8 mouse cellular contexts compared by ENCODE assay signal in the genomic region with DNA sequence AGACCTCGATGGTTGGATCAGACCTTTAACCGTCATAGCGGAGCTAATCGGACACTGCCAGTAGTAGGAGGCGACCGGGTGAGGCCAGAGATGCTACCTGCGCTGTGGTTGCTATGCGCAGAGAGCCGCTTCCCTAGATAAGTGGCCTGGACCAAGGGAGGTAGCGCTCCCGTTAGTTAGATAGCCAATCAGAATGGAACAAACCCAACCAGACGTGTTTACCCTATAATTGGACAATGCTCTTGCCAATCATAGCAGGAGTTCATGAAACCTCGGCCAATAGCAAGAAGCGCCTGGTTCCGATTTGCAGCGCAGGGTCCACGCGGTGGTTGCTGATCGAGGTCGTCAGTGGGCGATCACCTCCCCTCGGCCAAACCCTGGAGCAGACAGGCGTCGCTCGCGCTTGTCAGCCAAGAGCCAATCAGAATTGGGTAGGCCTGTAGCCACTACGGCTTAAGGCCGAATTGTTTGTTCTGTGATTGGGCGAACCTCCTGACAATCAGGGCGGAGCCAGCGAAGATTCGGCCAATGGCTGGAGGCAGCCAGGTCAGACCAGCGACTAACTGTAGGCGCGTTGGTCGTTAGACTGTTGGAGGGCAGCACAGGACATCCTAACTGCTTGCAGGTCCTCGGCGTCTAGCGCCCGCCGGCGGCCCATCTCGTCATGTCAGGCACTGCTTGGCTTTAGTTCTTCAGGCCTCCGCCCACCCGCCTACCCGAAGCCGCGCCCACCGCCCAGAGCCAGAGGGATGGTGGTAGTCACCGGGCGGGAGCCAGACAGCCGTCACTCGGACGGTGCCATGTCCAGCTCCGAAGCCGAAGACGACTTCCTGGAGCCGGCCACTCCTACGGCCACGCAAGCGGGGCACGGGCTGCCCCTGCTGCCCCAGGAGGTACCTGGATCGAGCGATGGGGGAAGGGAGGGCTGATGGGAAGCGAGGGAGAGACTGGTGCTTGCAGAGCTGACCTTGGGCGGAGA. TPM values are rescaled to one million over a fixed set of nuclear protein-coding genes. Genes with fewer than 3 reads are reported as not detected.
A peak's percentile ranks its signal among the peaks of the same experiment; 100 is the strongest.
DNase-seq lines count a peak whose midpoint lies in the region; ATAC-seq and TF ChIP-seq lines count a peak whose summit lies in the region.

TSS of gene Kctd7 (plus strand) at position 528 of the 979 bp plus-strand sequence.

- in situ Hi-C loops in Patski (cut with MboI; ENCODE audit: low pct_unique_long_range_greater_than_20kb), result no loop called here

- H3K4me2 ChIP-seq in hindbrain, embryonic 13.5 days, result peak within 1 kb of the TSS; percentile 79

- DNase-seq in Patski (ENCODE audit: low read depth, low spot score), result peak; percentile 96
- DNase-seq in cerebellum, postnatal 14 days, result peak; percentile 97
- peak; percentile 96 to 98 for DNase-seq in frontal cortex, postnatal 14 days (ENCODE audit: low spot score in 2 of 2)
- peak; percentile 86 for DNase-seq in layer of hippocampus, postnatal 25 days (ENCODE audit: extremely low spot score in 1 of 2, low spot score in 1 of 2)
- DNase-seq in lung, postnatal 25 days (ENCODE audit: low spot score), result peak; percentile 99
- DNase-seq in retina, embryonic 14.5 days (ENCODE audit: low spot score), result peak; percentile 98
- peak; percentile 91 for DNase-seq in thymus, postnatal 4 days

- CTCF ChIA-PET in Patski (lab: Charles Lee), result interaction anchor here (0.8 to 1.4 kb wide), 2 partner anchors 10 to 19 kb away, joined by 3 to 6 read pairs; no protein-coding TSS in a partner anchor

- WGBS in hindbrain, embryonic 13.5 days, result under 1% methylated on average over 66 of the region's 66 CpGs

- POLR2A ChIA-PET in Patski (lab: Charles Lee), result no interaction called here

- peak within 1 kb of the TSS; percentile 84 for H3K9ac ChIP-seq in hindbrain, embryonic 13.5 days

- H3K4me3 ChIP-seq in hindbrain, embryonic 13.5 days, result peak within 1 kb of the TSS; percentile 67

- ATAC-seq in Patski, result peak; percentile 99
- peak; percentile 97 for ATAC-seq in hindbrain, embryonic 13.5 days (ENCODE audit: low FRiP score)

- peaks cover 31% of the 10 kb centered on the region for H3K4me1 ChIP-seq in hindbrain, embryonic 13.5 days (replicated peaks)

- H3K27me3 ChIP-seq in Patski, result no peaks in the 10 kb centered on the region
- H3K27me3 ChIP-seq in hindbrain, embryonic 13.5 days, result no peaks in the 10 kb centered on the region

- H3K9me3 ChIP-seq in hindbrain, embryonic 13.5 days, result no peaks in the 10 kb centered on the region

- TF ChIP-seq CTCF in Patski (IDR thresholded peaks at IDR 0.05), result no peak

- peaks cover 17% of the 10 kb centered on the region for H3K36me3 ChIP-seq in hindbrain, embryonic 13.5 days

- H3K27ac ChIP-seq in hindbrain, embryonic 13.5 days, result peak within 1 kb of the TSS; percentile 90

RNA-seq across cellular contexts. Expression of gene Kctd7, which starts in this region (rescaled TPM):
- 5.1 TPM for polyA plus RNA-seq in Patski (2021)
- 13.2 and 13.7 TPM in 2 replicates for polyA plus RNA-seq in hindbrain, embryonic 13.5 days (2015; fragmentation: Nextera tagmentation; extraction: Ambion mirVana)
- total RNA-seq in layer of hippocampus, postnatal 25 days (2021), result 10 to 100 TPM; 12.9 to 13.1 TPM

Comparison
In these comparisons a context has a peak if more than half of its experiments do, and no peak if none do; other contexts are left out.
1. Peak in every context shown above with its lines: DNase-seq, ATAC-seq, H3K4me3 ChIP-seq and H3K27ac ChIP-seq.